In genomic region chr11:61708928-61709327, GRCm38 (mm10) we compare ENCODE assay signal across 2 mouse cellular contexts.
A peak's percentile ranks its signal among the peaks of the same experiment; 100 is the strongest.
TF ChIP-seq lines count a peak whose summit lies in the region.

No protein-coding gene starts in this region.

TF ChIP-seq in CH12.LX, 34 proteins besides CTCF, POLR2A, EP300 and RAD21:
- TF ChIP-seq ZNF384 (IDR thresholded peaks at IDR 0.05; ENCODE audit: low read depth, low read length), result no peak
- no peak for TF ChIP-seq GABPA (IDR thresholded peaks at IDR 0.05; ENCODE audit: insufficient replicate concordance, low read depth, low read length)
- TF ChIP-seq SIN3A (IDR thresholded peaks at IDR 0.05; ENCODE audit: low read length), result peak; percentile 69
- no peak for TF ChIP-seq ZC3H11A (IDR thresholded peaks at IDR 0.05; ENCODE audit: low read depth, low read length)
- TF ChIP-seq CHD2 (IDR thresholded peaks at IDR 0.05; ENCODE audit: low read length), result no peak
- TF ChIP-seq TCF12 (IDR thresholded peaks at IDR 0.05; ENCODE audit: low read depth, low read length), result peak; percentile 65; the same call in 1 of the 2 replicates
- no peak for TF ChIP-seq JUND (conservative IDR thresholded peaks at IDR 0.05; ENCODE audit: low read depth, low read length)
- TF ChIP-seq MAZ (IDR thresholded peaks at IDR 0.05; ENCODE audit: low read depth, low read length), result 0 out of 2 replicates have a peak, but pooled peaks have one; percentile 61
- no peak for TF ChIP-seq E2F4 (IDR thresholded peaks at IDR 0.05; ENCODE audit: insufficient replicate concordance, low read depth, low read length)
- no peak for TF ChIP-seq ZKSCAN1 (IDR thresholded peaks at IDR 0.05; ENCODE audit: borderline replicate concordance, low read depth, low read length)
- 0 out of 2 replicates have a peak, but pooled peaks have one; percentile 39 for TF ChIP-seq KAT2A (IDR thresholded peaks at IDR 0.05; ENCODE audit: insufficient replicate concordance, low read length)
- TF ChIP-seq POLR2AphosphoS2 (IDR thresholded peaks at IDR 0.05; ENCODE audit: low read depth, low read length), result peak; percentile 27; the same call in 1 of the 2 replicates
- TF ChIP-seq MEF2A (IDR thresholded peaks at IDR 0.05; ENCODE audit: borderline replicate concordance, low read depth, low read length), result no peak; the same call in 1 of the 2 replicates
- TF ChIP-seq MYC (IDR thresholded peaks at IDR 0.05; ENCODE audit: low read depth, low read length), result no peak
- TF ChIP-seq UBTF (IDR thresholded peaks at IDR 0.05; ENCODE audit: low read depth, low read length), result peak; percentile 66; the same call in 1 of the 2 replicates
- no peak; the same call in none of the 2 replicates for TF ChIP-seq MAFK (IDR thresholded peaks at IDR 0.05; ENCODE audit: insufficient replicate concordance, low read length)
- no peak for TF ChIP-seq TBP (conservative IDR thresholded peaks at IDR 0.05; ENCODE audit: low read depth, low read length)
- peak; percentile 53 for TF ChIP-seq SMC3 (IDR thresholded peaks at IDR 0.05; ENCODE audit: low read depth, low read length)
- no peak for TF ChIP-seq JUN (IDR thresholded peaks at IDR 0.05; ENCODE audit: insufficient read depth, low read depth, low read length)
- peak; percentile 34; the same call in 1 of the 2 replicates for TF ChIP-seq HCFC1 (IDR thresholded peaks at IDR 0.05; ENCODE audit: low read depth, low read length)
- peak; percentile 64 for TF ChIP-seq ELF1 (IDR thresholded peaks at IDR 0.05; ENCODE audit: low read depth, low read length)
- TF ChIP-seq USF1 (IDR thresholded peaks at IDR 0.05; ENCODE audit: low read depth, low read length), result no peak
- peak; percentile 52 for TF ChIP-seq ETS1 (conservative IDR thresholded peaks at IDR 0.05; ENCODE audit: low read depth, low read length)
- no peak; the same call in 1 of the 2 replicates for TF ChIP-seq ZMIZ1 (IDR thresholded peaks at IDR 0.05; ENCODE audit: low read depth, low read length)
- peak; percentile 65; the same call in 1 of the 2 replicates for TF ChIP-seq MAX (IDR thresholded peaks at IDR 0.05; ENCODE audit: low read length)
- TF ChIP-seq IRF4 (IDR thresholded peaks at IDR 0.05; ENCODE audit: low read depth, low read length), result peak; percentile 51
- no peak for TF ChIP-seq USF2 (conservative IDR thresholded peaks at IDR 0.05; ENCODE audit: low read depth, low read length)
- no peak for TF ChIP-seq PAX5 (IDR thresholded peaks at IDR 0.05; ENCODE audit: low read length)
- TF ChIP-seq NELFE (IDR thresholded peaks at IDR 0.05; ENCODE audit: low read depth, low read length), result 0 out of 2 replicates have a peak, but pooled peaks have one; percentile 30
- no peak for TF ChIP-seq RCOR1 (conservative IDR thresholded peaks at IDR 0.05; ENCODE audit: low read depth, low read length)
- TF ChIP-seq MXI1 (IDR thresholded peaks at IDR 0.05; ENCODE audit: low read depth, low read length), result no peak
- TF ChIP-seq NRF1 (IDR thresholded peaks at IDR 0.05; ENCODE audit: low read depth, low read length), result no peak
- TF ChIP-seq CHD1 (IDR thresholded peaks at IDR 0.05; ENCODE audit: low read depth, low read length), result 0 out of 2 replicates have a peak, but pooled peaks have one; percentile 24
- TF ChIP-seq BHLHE40 (IDR thresholded peaks at IDR 0.05; ENCODE audit: low read depth, low read length), result peak; percentile 78
TF ChIP-seq in CH12.LX: peak in this region for 15.

TF ChIP-seq in MEL, 35 proteins besides CTCF, POLR2A, EP300 and RAD21:
- TF ChIP-seq JUND (IDR thresholded peaks at IDR 0.05; ENCODE audit: low read depth, low read length), result no peak
- no peak for TF ChIP-seq CHD2 (IDR thresholded peaks at IDR 0.05; ENCODE audit: low read length)
- TF ChIP-seq MXI1 (IDR thresholded peaks at IDR 0.05; ENCODE audit: low read depth, low read length), result no peak
- TF ChIP-seq ETS1 (IDR thresholded peaks at IDR 0.05; ENCODE audit: low read depth, low read length), result no peak
- TF ChIP-seq NRF1 (IDR thresholded peaks at IDR 0.05; ENCODE audit: insufficient read depth, low read depth, low read length, poor library complexity, severe bottlenecking), result no peak
